Mouse (Mus musculus) neural tube, embryonic 14.5 days (tissue): ENCODE results near the gene Maml2. TPM values are rescaled to one million over a fixed set of nuclear protein-coding genes. Genes with fewer than 3 reads are reported as not detected.
A peak's percentile ranks its signal among the peaks of the same experiment; 100 is the strongest.

Experiments used
- ATAC-seq: fragments of 200-750 bp; cut with Nextera tagmentation; 2 replicates; pipeline ENCODE4 v1.8.0; 2017; ENCODE audit warnings: low read depth, mild to moderate bottlenecking, moderate TSS enrichment, moderate library complexity
- H3K27ac ChIP-seq: fragments of 300-500 bp; sonication (generic); 2 replicates; pipeline ENCODE4 v1.5.1; 2014; ENCODE audit warnings: low read depth, mild to moderate bottlenecking, control low read depth, low read length, moderate library complexity, mixed read lengths
- H3K27me3 ChIP-seq: fragments of 300-500 bp; sonication (generic); 2 replicates; pipeline ENCODE4 v1.6.1; 2014; ENCODE audit warnings: low read length; ENCODE audit not compliant: control insufficient read depth, insufficient read depth
- H3K36me3 ChIP-seq: fragments of 300-500 bp; sonication (generic); 2 replicates; pipeline ENCODE4 v1.6.1; 2014; ENCODE audit warnings: low read length, mixed read lengths; ENCODE audit not compliant: control insufficient read depth, insufficient read depth
- H3K4me1 ChIP-seq: fragments of 300-500 bp; sonication (generic); 2 replicates; pipeline ENCODE4 v1.6.1; 2014; ENCODE audit warnings: low read length; ENCODE audit not compliant: control insufficient read depth, insufficient read depth
- H3K4me2 ChIP-seq: fragments of 300-500 bp; sonication (generic); 2 replicates; pipeline ENCODE4 v1.6.1; 2014; ENCODE audit warnings: mild to moderate bottlenecking, low read depth, low read length, control low read depth
- H3K4me3 ChIP-seq: fragments of 300-500 bp; sonication (generic); 2 replicates; pipeline ENCODE4 v1.5.1; 2014; ENCODE audit warnings: low read depth, low read length, control low read depth, mixed read lengths
- H3K9ac ChIP-seq: fragments of 300-500 bp; sonication (generic); replicated peaks from 2 replicates; pipeline ENCODE4 v1.6.1; 2014; ENCODE audit warnings: low read depth, mild to moderate bottlenecking, control low read depth, low read length, mixed read lengths
- H3K9me3 ChIP-seq: fragments of 300-500 bp; sonication (generic); 2 replicates; pipeline ENCODE4 v1.6.1; 2016; ENCODE audit warnings: low read length; ENCODE audit not compliant: control insufficient read depth
- WGBS: fragments of 180-500 bp; shearing (Covaris S2); extraction: QIAGEN DNeasy Blood & Tissue Kit; methylation state at CpG from one replicate; pipeline ENCODE4 v1.1.7; 2014; 5-methylcytosine and 5-hydroxymethylcytosine counted together
- polyA plus RNA-seq: library from polyadenylated mRNA; unstranded; fragments of >200 nt; fragmentation: Nextera tagmentation; extraction: Ambion mirVana; gene quantifications from 2 replicates; pipeline ENCODE4 v1.2.1, GENCODE M21; 2014

Maml2 gene
- polyA plus RNA-seq, 1 experiment from 2014 or later, result 13.2 TPM

GRCm38 (mm10) chr9:13587085-13587933, 289.6 kb downstream of the Maml2 start:
- no peak overlapping the region for H3K9ac ChIP-seq
- H3K27ac ChIP-seq, result peak overlapping the region; percentile 68; the same call in 1 of the 2 replicates
- H3K9me3 ChIP-seq, result no peaks in the 10 kb centered on the region
- H3K4me2 ChIP-seq, result no peak overlapping the region
- H3K4me3 ChIP-seq, result no peak overlapping the region
- WGBS, result 52% methylated on average over 9 of the region's 9 CpGs
- H3K4me1 ChIP-seq, result peaks cover 7% of the 10 kb centered on the region; the same call in 1 of the 2 replicates
- no peaks in the 10 kb centered on the region for H3K27me3 ChIP-seq
- ATAC-seq, result 0 out of 2 replicates have a peak, but pooled peaks have one; percentile 54
- no peaks in the 10 kb centered on the region for H3K36me3 ChIP-seq

GRCm38 (mm10) chr9:13588786-13589185, 291.0 kb downstream of the Maml2 start:
- no peak overlapping the region for H3K27ac ChIP-seq
- no peaks in the 10 kb centered on the region for H3K27me3 ChIP-seq
- 100% methylated on average over 1 of the region's 1 CpGs for WGBS
- H3K9me3 ChIP-seq, result no peaks in the 10 kb centered on the region
- H3K4me1 ChIP-seq, result peaks cover 7% of the 10 kb centered on the region; the same call in 1 of the 2 replicates
- ATAC-seq, result no peak
- no peaks in the 10 kb centered on the region for H3K36me3 ChIP-seq
- H3K4me2 ChIP-seq, result no peak overlapping the region
- H3K9ac ChIP-seq, result no peak overlapping the region
- H3K4me3 ChIP-seq, result no peak overlapping the region

- no peaks in the 10 kb centered on the region for H3K4me1 ChIP-seq
- no peaks in the 10 kb centered on the region for H3K27me3 ChIP-seq
- 81% methylated on average over 10 of the region's 10 CpGs for WGBS
- no peak overlapping the region for H3K9ac ChIP-seq
- H3K9me3 ChIP-seq, result no peaks in the 10 kb centered on the region
- no peaks in the 10 kb centered on the region for H3K36me3 ChIP-seq
- no peak overlapping the region for H3K4me2 ChIP-seq
- no peak for ATAC-seq
- H3K27ac ChIP-seq, result no peak overlapping the region
- no peak overlapping the region for H3K4me3 ChIP-seq
Observed at GRCm38 (mm10) chr9:13592701-13593100, 294.9 kb downstream of the Maml2 start.

GRCm38 (mm10) chr9:13597736-13598135, 300.0 kb downstream of the Maml2 start:
- H3K4me1 ChIP-seq, result no peaks in the 10 kb centered on the region
- 88% methylated on average over 6 of the region's 6 CpGs for WGBS
- ATAC-seq, result no peak

GRCm38 (mm10) chr9:13598596-13599333, 301.0 kb downstream of the Maml2 start:
- WGBS, result 74% methylated on average over 4 of the region's 4 CpGs
- Histone ChIP-seq H3K4me2 (no peak overlapping the region), H3K27me3 (no peaks in the 10 kb centered on the region), H3K4me3 (no peak overlapping the region), H3K4me1 (no peaks in the 10 kb centered on the region), H3K27ac (no peak overlapping the region), H3K9me3 (no peaks in the 10 kb centered on the region), H3K9ac (no peak overlapping the region), H3K36me3 (no peaks in the 10 kb centered on the region)
- ATAC-seq, result no peak

More at GRCm38 (mm10) chr9:13597736-13598135, 300.0 kb downstream of the Maml2 start:
- H3K27ac ChIP-seq, result no peak overlapping the region
- H3K4me3 ChIP-seq, result no peak overlapping the region
- H3K36me3 ChIP-seq, result no peaks in the 10 kb centered on the region
- no peaks in the 10 kb centered on the region for H3K9me3 ChIP-seq
- H3K27me3 ChIP-seq, result no peaks in the 10 kb centered on the region
- H3K9ac ChIP-seq, result no peak overlapping the region
- no peak overlapping the region for H3K4me2 ChIP-seq

- no peak for ATAC-seq
Observed at GRCm38 (mm10) chr9:13599334-13599614, 301.5 kb downstream of the Maml2 start.

GRCm38 (mm10) chr9:13599800-13600199, 302.0 kb downstream of the Maml2 start:
- Histone ChIP-seq H3K9ac (no peak overlapping the region), H3K9me3 (no peaks in the 10 kb centered on the region), H3K4me3 (no peak overlapping the region), H3K4me1 (no peaks in the 10 kb centered on the region), H3K27ac (no peak overlapping the region), H3K36me3 (no peaks in the 10 kb centered on the region), H3K27me3 (no peaks in the 10 kb centered on the region), H3K4me2 (no peak overlapping the region)
- ATAC-seq, result no peak
- WGBS, result 91% methylated on average over 6 of the region's 6 CpGs

More at GRCm38 (mm10) chr9:13599334-13599614, 301.5 kb downstream of the Maml2 start:
- no peak overlapping the region for H3K9ac ChIP-seq
- H3K4me2 ChIP-seq, result no peak overlapping the region
- H3K4me3 ChIP-seq, result no peak overlapping the region
- H3K36me3 ChIP-seq, result no peaks in the 10 kb centered on the region
- no peak overlapping the region for H3K27ac ChIP-seq
- 82% methylated on average over 3 of the region's 3 CpGs for WGBS
- no peaks in the 10 kb centered on the region for H3K27me3 ChIP-seq
- no peaks in the 10 kb centered on the region for H3K9me3 ChIP-seq
- no peaks in the 10 kb centered on the region for H3K4me1 ChIP-seq

GRCm38 (mm10) chr9:13601729-13602128, 304.0 kb downstream of the Maml2 start:
- no peaks in the 10 kb centered on the region for H3K9me3 ChIP-seq
- no peak overlapping the region for H3K4me2 ChIP-seq
- no peaks in the 10 kb centered on the region for H3K4me1 ChIP-seq
- H3K36me3 ChIP-seq, result no peaks in the 10 kb centered on the region
- WGBS, result 86% methylated on average over 3 of the region's 3 CpGs
- no peak overlapping the region for H3K4me3 ChIP-seq
- no peak overlapping the region for H3K9ac ChIP-seq
- H3K27me3 ChIP-seq, result no peaks in the 10 kb centered on the region
- ATAC-seq, result no peak
- no peak overlapping the region for H3K27ac ChIP-seq

- H3K36me3 ChIP-seq, result no peaks in the 10 kb centered on the region
- no peaks in the 10 kb centered on the region for H3K4me1 ChIP-seq
- H3K9me3 ChIP-seq, result no peaks in the 10 kb centered on the region
- H3K27ac ChIP-seq, result no peak overlapping the region
- 88% methylated on average over 8 of the region's 8 CpGs for WGBS
- H3K4me2 ChIP-seq, result no peak overlapping the region
- no peak for ATAC-seq
- H3K4me3 ChIP-seq, result no peak overlapping the region
- no peak overlapping the region for H3K9ac ChIP-seq
- H3K27me3 ChIP-seq, result no peaks in the 10 kb centered on the region
Observed at GRCm38 (mm10) chr9:13603533-13604143, 305.9 kb downstream of the Maml2 start.
